Mouse (Mus musculus) cerebellum, adult 18-20 months (tissue): ENCODE results near the gene Clmn.

Experiments used
- DNase-seq, 2 experiments: peaks; one replicate each; pipeline ENCODE4 v3.0.0; 2021

The Clmn gene

GRCm38 (mm10) chr12:104864439-104865165, at the start of gene Clmn:
Gene Clmn (minus strand): TSS chr12:104865076.
- no peak for DNase-seq

GRCm38 (mm10) chr12:104912990-104913389, 48.1 kb upstream of the Clmn start:
- no peak for DNase-seq

GRCm38 (mm10) chr12:104912281-104912933, 47.5 kb upstream of the Clmn start:
- DNase-seq, result peak; percentile 20 to 35

GRCm38 (mm10) chr12:104909750-104910149, 44.9 kb upstream of the Clmn start:
- no peak for DNase-seq

- DNase-seq, result no peak
Observed at GRCm38 (mm10) chr12:104908986-104909385, 44.1 kb upstream of the Clmn start.

GRCm38 (mm10) chr12:104908024-104908781, 43.3 kb upstream of the Clmn start:
- DNase-seq, result no peak

DNA sequence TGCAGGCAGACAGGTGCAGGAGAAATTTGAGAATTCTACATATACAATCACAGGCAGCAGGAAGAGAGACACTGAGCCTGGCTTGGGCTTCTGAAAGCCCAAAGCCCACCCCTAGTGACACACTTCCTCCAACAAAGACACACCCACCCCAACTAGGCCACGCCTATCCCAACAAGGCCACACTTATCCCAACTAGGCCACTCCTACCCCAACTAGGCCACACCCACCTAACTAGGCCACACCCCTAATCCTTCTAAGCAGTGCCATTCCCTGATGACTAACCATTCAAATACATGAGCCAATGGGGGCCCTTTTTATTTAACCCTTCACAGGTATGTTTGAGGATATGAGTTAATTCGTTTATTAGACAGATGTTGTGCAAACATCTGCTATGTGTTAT, 42.3 kb upstream of the Clmn start:
- DNase-seq, result no peak

GRCm38 (mm10) chr12:104904138-104904537, 39.3 kb upstream of the Clmn start:
- no peak for DNase-seq

DNA sequence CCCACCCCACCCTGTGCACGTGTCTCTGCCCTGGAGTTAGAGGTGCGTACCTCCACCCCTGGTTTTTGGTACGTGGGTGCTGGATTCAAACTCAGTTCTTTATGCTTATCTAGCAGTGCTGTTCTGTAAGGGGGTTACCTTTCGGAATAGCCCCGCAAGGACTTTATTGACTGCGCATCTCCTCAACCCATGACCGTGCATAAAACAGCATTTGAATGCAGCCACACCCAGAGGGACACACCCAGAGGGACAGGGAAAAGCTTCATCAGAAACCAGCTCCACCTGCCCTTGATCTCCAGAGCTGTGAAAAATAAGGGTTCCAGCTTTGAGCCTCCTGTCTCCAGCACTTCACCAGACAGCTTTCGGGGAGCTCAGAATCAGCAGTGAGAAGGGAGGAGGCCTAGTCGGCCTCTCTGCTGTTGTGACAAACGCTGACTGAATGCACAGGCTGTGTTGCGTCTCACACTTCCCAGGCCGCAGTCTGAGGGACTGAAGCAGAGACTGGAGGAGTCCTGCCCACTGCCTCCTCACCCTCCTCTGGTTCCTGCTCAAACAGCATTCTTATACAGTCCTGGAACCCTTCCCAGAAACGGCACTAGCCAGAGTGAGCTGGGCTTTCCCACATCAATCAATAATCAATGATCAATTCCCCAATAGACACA, 37.6 kb upstream of the Clmn start:
- DNase-seq, result no peak

DNA sequence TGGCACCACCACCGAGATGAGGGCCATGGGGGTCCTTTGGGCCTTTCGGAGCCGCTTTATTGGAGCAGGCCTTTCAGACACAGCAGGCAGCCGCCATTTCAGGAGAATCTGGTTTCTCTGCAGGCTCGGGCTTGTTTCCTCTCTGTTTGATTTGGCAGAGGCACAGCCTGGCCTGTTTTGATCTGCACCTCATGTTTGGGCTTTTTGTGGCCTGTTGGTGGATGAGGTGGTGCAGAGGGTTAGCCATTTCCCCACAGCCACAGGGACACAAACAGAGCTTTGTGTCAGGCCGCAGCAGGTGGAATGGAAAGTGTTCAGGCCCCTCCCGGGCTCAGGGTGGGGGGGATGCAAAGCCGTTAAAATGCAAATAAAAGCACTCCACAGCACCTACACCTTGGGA, 36.4 kb upstream of the Clmn start:
- DNase-seq, result no peak

DNA sequence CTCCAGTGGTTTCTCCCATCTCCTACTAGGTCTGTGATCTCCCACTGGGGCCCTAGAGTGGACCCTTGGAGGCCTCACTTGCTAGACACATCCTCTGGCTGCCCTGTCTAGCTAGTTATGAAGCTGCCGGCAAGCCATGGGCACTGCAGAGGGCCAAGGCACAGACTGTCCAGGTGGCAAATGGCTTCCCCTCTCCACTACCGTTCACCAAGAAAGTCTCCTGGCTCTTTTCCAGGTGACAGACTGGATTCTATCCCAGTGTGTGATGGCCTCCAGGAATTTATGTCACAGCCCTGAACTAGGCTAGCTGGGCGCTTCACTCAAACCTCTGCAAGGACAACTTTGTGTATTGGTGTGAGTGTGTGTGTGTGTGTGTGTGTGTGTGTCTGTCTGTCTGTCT, 35.0 kb upstream of the Clmn start:
- peak; percentile 26 to 37 for DNase-seq

DNA sequence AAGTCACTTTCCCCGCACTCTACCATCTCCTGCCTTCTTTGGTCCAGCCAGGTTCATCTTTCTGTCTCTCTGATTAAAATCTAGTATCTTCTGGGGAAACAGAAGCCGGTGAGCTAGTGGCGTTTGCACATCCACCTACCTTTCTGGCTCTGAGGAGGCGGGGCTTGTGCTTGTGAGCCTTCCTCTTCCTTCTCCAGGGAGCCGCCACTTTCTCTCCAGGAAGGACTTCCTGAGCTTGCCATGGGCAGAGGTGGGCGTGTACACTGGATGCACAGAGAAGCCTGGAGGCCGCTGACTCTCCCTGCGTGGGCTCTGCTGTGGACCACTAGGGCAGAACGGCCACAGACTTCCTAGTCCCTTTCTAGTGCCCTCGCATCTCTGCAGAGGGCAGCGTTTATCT, 34.3 kb upstream of the Clmn start:
- DNase-seq, result no peak

GRCm38 (mm10) chr12:104898718-104899117, 33.8 kb upstream of the Clmn start:
- no peak for DNase-seq

DNA sequence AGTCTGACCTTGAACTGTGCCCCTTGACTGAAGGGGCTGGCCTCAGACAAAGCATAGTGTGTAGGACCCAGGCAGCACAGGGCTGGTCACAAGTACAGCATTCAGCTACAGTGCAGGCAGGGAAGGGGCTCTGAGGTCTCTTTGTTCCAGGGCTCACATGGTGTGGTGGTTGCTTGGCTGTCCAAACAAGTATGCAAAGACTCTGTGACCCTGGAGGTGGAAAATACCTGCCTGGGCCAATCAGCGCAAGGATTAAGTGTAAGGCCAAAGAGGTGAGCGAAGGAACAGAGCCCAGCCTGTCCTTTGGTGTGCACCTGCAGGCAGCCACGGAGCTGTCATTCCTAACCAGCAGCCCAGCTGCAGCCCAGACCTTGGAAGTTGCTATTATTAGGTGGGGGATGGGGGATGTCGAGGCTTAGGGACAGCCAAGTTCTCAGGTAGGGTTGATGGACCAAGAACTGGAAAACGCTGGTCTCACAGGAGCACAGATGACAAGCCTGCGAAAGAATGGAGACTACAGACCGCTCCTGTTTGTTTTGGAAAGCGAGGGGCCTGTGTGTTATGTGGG, 32.3 kb upstream of the Clmn start:
- DNase-seq, result no peak

- DNase-seq, result peak in 1 of 2 experiments; percentile 9
Observed at GRCm38 (mm10) chr12:104896640-104897039, 31.8 kb upstream of the Clmn start.

GRCm38 (mm10) chr12:104892245-104892644, 27.4 kb upstream of the Clmn start:
- no peak for DNase-seq

GRCm38 (mm10) chr12:104890066-104890465, 25.2 kb upstream of the Clmn start:
- DNase-seq, result no peak

- no peak for DNase-seq
Observed at GRCm38 (mm10) chr12:104886104-104886503, 21.2 kb upstream of the Clmn start.

DNA sequence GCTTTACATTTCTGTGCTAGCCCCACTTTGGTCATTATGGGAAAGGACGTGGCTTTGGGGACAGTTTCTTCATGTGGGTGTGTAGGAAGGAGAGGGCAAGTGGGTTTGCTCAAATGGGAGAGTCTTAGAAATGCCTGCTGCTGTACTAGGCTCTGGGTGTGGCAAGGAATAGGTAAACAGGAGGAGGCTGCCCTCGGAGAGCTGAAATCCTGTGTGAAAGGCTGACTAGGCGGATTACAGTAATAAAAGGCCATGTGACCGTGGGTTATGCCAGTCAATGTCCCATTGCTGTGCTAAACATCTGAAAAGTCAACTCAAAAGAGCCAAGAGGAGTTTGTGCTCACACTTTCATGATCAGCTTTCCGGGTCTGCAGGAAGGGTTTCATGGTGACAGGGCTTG, 17.7 kb upstream of the Clmn start:
- DNase-seq, result no peak

GRCm38 (mm10) chr12:104882061-104882460, 17.2 kb upstream of the Clmn start:
- DNase-seq, result no peak

GRCm38 (mm10) chr12:104881518-104882060, 16.7 kb upstream of the Clmn start:
- no peak for DNase-seq

- no peak for DNase-seq
Observed at GRCm38 (mm10) chr12:104880367-104880766, 15.5 kb upstream of the Clmn start.

DNA sequence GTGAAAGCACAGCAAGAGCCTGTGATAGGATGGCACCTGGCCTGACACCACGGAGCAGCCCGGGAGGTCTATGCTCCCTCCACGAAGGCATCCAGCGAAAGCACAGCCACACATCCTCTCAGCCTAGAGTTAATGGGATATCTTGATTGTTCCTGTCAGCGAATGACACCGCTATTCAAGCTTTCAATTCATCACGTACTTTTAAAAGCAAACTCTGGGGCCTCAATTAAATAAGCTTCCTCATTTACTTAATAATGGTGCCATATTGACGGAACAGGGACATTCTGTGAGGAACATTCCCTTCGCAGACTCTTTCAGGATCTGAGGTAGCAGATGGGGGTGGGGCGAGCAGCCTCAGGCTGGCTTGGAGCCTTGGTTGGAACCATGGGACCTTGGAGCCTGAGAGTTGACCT, 14.7 kb upstream of the Clmn start:
- no peak for DNase-seq
